Mouse (Mus musculus): ENCODE results near the gene Socs7.
A peak's percentile ranks its signal among the peaks of the same experiment; 100 is the strongest.
"Not testable (repeated sequence)": the region's sequence is repeated elsewhere in the genome, so short reads cannot be mapped to it uniquely, and the experiment has no call there.

Socs7 gene

GRCm38 (mm10) chr11:97361948-97362648 lies at the start of gene Socs7:
Gene Socs7, plus strand, starts transcription at chr11:97362551.
- peak; percentile 92 to 93 for DNase-seq (ENCODE audit: low spot score in 2 of 2)

- DNase-seq (ENCODE audit: low spot score in 2 of 2) = not testable (repeated sequence)
These were observed 49.5 kb upstream of the Socs7 start for GRCm38 (mm10) chr11:97312871-97313270.

- no peak for DNase-seq (ENCODE audit: low spot score in 2 of 2)
These were observed 48.2 kb upstream of the Socs7 start for GRCm38 (mm10) chr11:97314110-97314509.

GRCm38 (mm10) chr11:97314751-97315503 lies 47.4 kb upstream of the Socs7 start:
- no peak for DNase-seq (ENCODE audit: low spot score in 2 of 2)

GRCm38 (mm10) chr11:97315504-97316503 lies 46.5 kb upstream of the Socs7 start, which contains the start of gene Mrpl45:
Gene Mrpl45, plus strand, starts transcription at chr11:97315716.
- DNase-seq (ENCODE audit: low spot score in 2 of 2) = peak; percentile 96 to 98

- DNase-seq (ENCODE audit: low spot score in 2 of 2) = no peak
These were observed 41.2 kb upstream of the Socs7 start for GRCm38 (mm10) chr11:97321197-97321596.

GRCm38 (mm10) chr11:97321894-97322600 lies 40.3 kb upstream of the Socs7 start:
- not testable (repeated sequence) for DNase-seq (ENCODE audit: low spot score in 2 of 2)

GRCm38 (mm10) chr11:97325224-97325623 lies 37.1 kb upstream of the Socs7 start:
- no peak for DNase-seq (ENCODE audit: low spot score in 2 of 2)

- peak in 1 of 2 experiments; percentile 49 for DNase-seq (ENCODE audit: low spot score in 2 of 2)
These were observed 34.2 kb upstream of the Socs7 start for GRCm38 (mm10) chr11:97328148-97328547.

- DNase-seq (ENCODE audit: low spot score in 2 of 2) = no peak
These were observed 32.0 kb upstream of the Socs7 start for GRCm38 (mm10) chr11:97330315-97330714.

- DNase-seq (ENCODE audit: low spot score in 2 of 2) = no peak
These were observed 30.8 kb upstream of the Socs7 start for GRCm38 (mm10) chr11:97331231-97332190.

GRCm38 (mm10) chr11:97333044-97333443 lies 29.3 kb upstream of the Socs7 start:
- no peak for DNase-seq (ENCODE audit: low spot score in 2 of 2)

- no peak for DNase-seq (ENCODE audit: low spot score in 2 of 2)
These were observed 28.5 kb upstream of the Socs7 start for GRCm38 (mm10) chr11:97333896-97334295.

- no peak for DNase-seq (ENCODE audit: low spot score in 2 of 2)
These were observed 28.0 kb upstream of the Socs7 start for GRCm38 (mm10) chr11:97334400-97334799.

- no peak for DNase-seq (ENCODE audit: low spot score in 2 of 2)
These were observed 26.1 kb upstream of the Socs7 start for GRCm38 (mm10) chr11:97336238-97336637.

GRCm38 (mm10) chr11:97336751-97337345 lies 25.5 kb upstream of the Socs7 start:
- no peak for DNase-seq (ENCODE audit: low spot score in 2 of 2)

GRCm38 (mm10) chr11:97337363-97337762 lies 25.0 kb upstream of the Socs7 start:
- no peak for DNase-seq (ENCODE audit: low spot score in 2 of 2)

GRCm38 (mm10) chr11:97338302-97338976 lies 23.9 kb upstream of the Socs7 start:
- no peak for DNase-seq (ENCODE audit: low spot score in 2 of 2)

GRCm38 (mm10) chr11:97338977-97339315 lies 23.4 kb upstream of the Socs7 start:
- no peak for DNase-seq (ENCODE audit: low spot score in 2 of 2)
